Mouse (Mus musculus) erythroblast, embryonic 14.5 days (primary cell): ENCODE measurements at regions not wholly inside any gene's neighbourhood (a gene's known extent, or its start where the extent isn't known, plus 50 kb on each side); places are given as distances from the start of the nearest gene placed in this dataset.

Experiments
- H3K27me3 ChIP-seq: 2 replicates; pipeline ENCODE4 v1.6.1; 2012; ENCODE audit warnings: inconsistent platforms; ENCODE audit not compliant: control insufficient read depth
- H3K36me3 ChIP-seq: 2 replicates; pipeline ENCODE4 v1.6.1; 2012; ENCODE audit warnings: mild to moderate bottlenecking, inconsistent platforms; ENCODE audit not compliant: control insufficient read depth
- H3K4me1 ChIP-seq: 2 replicates; pipeline ENCODE4 v1.6.1; 2012; ENCODE audit warnings: inconsistent platforms; ENCODE audit not compliant: control insufficient read depth
- H3K4me3 ChIP-seq: replicated peaks from 2 replicates; pipeline ENCODE3; 2012; ENCODE audit warnings: moderate library complexity, mild to moderate bottlenecking, inconsistent platforms
- H3K9me3 ChIP-seq: 2 replicates; pipeline ENCODE4 v1.6.1; 2012; ENCODE audit warnings: low read length, inconsistent platforms, mixed read lengths; ENCODE audit not compliant: control insufficient read depth
- GATA1 ChIP-seq: IDR thresholded peaks from 2 replicates; pipeline ENCODE4 v1.6.1; 2012; ENCODE audit warnings: low read length, inconsistent platforms, mixed read lengths
- TAL1 ChIP-seq: IDR thresholded peaks from 3 replicates; pipeline ENCODE4 v1.6.1; 2012; ENCODE audit warnings: low read length, inconsistent platforms, mixed read lengths

DNA sequence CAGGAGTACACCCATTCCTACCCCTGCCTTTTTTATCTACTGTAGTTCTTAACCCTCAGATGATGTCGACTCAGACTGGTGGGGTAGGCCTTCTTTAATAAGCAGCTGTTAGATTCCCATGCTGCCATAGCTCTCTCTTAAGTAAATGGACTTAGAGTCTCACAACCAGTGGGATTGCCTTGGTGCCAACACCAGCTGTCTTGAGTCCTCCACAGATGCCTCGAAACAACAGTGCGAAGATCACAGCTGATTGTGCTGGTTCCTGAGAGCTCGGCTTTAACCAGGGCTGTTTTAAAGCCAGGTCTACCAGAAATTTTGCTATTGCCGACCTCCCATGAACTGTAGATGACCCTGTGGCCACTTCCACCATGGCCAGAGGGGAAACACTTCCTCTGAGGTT is 189.4 kb downstream of the Gm12728 start:
- no peaks in the 10 kb centered on the region for H3K36me3 ChIP-seq
- no peaks in the 10 kb centered on the region for H3K9me3 ChIP-seq
- TF ChIP-seq TAL1 (no peak), GATA1 (no peak)
- no peaks in the 10 kb centered on the region for H3K27me3 ChIP-seq
- H3K4me3 ChIP-seq, result no peak overlapping the region
- H3K4me1 ChIP-seq, result no peaks in the 10 kb centered on the region

DNA sequence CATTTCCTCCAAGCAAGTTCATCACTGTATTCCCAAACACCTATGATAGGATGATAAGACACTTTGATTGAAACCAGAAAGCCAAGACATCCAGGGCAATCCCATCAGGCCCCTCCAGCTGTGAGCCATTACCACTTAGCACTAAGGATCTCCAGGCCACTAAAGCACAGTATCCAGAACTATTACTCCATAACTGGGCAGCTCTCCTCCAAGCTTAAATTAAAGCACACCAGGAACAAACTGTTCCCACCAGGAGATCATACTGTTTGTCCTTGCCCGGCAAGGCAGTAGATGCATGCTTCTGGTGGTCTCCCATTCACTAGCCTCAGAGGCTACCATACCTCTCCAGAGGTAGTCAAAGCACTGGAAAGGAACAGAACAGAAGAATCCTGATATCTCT is 193.3 kb downstream of the Gm12728 start:
- H3K9me3 ChIP-seq, result no peaks in the 10 kb centered on the region

DNA sequence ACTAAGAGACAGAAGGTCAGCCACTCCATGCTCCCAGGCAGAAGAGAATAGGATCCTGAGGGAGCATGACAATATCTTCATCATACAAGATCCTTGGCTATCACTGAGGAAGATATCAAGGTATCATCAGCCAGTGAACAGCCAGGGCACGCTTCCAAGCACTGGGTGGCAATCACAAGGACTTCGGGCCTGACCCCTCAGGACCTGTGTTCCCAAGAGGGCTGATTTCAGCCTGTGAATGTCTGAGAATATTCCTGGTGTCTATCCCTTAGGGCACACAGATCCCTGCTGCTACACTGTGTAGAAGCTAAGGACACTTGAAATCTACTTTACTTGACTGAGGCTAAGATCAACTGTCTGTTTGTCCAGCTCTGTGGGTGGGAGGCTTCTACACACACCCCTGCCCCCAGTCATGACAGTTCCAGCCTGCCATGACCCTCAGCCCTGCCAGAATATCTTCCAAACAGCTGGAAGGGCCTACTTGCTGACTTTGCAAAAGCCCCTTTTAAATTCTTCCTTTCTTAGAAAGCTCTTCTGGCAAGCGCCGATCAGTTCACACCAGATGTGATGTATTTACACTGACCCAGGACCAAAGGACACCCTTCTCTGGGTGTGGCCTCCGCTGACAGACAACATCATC is 198.4 kb downstream of the Gm12728 start:
- Histone ChIP-seq H3K27me3 (no peaks in the 10 kb centered on the region), H3K36me3 (no peaks in the 10 kb centered on the region), H3K9me3 (no peaks in the 10 kb centered on the region), H3K4me1 (no peaks in the 10 kb centered on the region), H3K4me3 (no peak overlapping the region)
- TF ChIP-seq GATA1 (no peak), TAL1 (no peak)

More for the DNA sequence above, 193.3 kb downstream of the Gm12728 start:
- no peaks in the 10 kb centered on the region for H3K4me1 ChIP-seq
- no peaks in the 10 kb centered on the region for H3K27me3 ChIP-seq
- H3K4me3 ChIP-seq, result no peak overlapping the region
- H3K36me3 ChIP-seq, result no peaks in the 10 kb centered on the region
- TF ChIP-seq TAL1 (no peak), GATA1 (no peak)

DNA sequence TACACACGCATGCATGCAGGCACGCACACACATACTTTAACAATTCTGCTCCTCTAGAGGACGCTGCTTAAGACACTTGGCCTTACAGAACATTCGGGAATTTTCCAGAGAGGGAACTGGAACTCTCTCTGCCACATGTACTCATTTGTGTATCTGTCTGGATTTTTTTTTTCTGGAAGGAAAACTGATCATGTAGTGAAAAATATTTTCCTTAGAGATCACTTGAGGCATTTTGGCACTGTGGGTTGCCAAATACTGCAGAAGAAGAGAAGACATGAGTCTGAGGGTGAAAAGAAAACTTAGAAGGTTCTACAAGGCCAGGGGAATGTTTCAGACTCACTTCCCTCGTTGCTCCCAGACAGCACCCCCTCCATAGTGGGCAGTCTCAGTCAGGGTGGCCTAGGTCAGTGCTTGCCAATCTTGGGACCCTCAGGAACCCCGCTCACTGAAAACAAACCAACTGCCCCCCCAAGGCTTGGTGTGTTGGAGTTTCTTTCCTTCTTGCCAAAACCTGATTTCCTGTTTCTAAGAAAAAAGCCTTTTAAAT is 203.0 kb downstream of the Gm12728 start:
- no peaks in the 10 kb centered on the region for H3K4me1 ChIP-seq
- H3K9me3 ChIP-seq, result no peaks in the 10 kb centered on the region
- H3K36me3 ChIP-seq, result no peaks in the 10 kb centered on the region
- H3K27me3 ChIP-seq, result no peaks in the 10 kb centered on the region
- TF ChIP-seq TAL1 (no peak), GATA1 (no peak)
- H3K4me3 ChIP-seq, result no peak overlapping the region

DNA sequence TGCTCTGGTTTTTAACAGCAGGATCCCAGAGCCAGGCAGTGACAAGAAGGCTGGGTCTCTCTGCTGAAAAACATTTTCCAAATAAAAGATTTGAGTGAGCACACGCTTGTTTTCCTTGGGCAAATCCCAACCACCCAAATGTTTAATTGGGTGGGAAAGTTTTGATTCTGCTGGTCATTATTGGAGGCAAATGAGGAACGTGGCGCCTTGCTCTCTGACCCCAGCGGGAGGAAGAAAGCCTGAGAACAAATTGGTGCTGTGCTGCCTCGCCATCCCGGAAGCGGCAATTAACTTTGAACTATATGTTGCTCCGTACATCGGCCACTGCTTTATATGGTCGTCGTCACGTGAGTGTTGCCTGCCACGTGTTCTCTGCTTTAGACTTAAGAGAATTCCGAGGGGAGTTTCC is 204.7 kb downstream of the Gm12728 start:
- Histone ChIP-seq H3K36me3 (no peaks in the 10 kb centered on the region), H3K27me3 (no peaks in the 10 kb centered on the region), H3K4me1 (no peaks in the 10 kb centered on the region), H3K9me3 (no peaks in the 10 kb centered on the region), H3K4me3 (no peak overlapping the region)
- TF ChIP-seq GATA1, result no peak
- TF ChIP-seq TAL1, result no peak

DNA sequence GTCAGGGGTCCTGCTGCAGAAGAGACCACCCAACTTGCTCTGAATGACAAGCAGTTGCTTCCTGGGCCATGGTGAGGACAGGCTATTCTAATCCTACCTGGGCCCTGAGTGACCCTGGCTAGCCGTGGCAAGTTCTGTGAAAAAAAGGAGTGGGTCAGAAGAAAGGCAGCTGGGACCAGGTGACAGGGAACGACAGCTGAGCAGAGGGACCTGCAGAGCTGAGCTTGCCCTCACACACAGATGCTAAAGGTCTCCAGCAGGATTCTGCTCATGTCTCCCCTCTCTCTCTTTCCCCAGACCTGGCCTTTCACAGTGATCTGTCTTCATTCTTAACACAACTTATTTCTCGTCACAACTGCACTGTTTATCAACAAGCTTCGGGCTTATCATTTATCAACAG is 206.4 kb downstream of the Gm12728 start:
- Histone ChIP-seq H3K36me3 (no peaks in the 10 kb centered on the region), H3K4me3 (no peak overlapping the region), H3K4me1 (no peaks in the 10 kb centered on the region), H3K9me3 (no peaks in the 10 kb centered on the region), H3K27me3 (no peaks in the 10 kb centered on the region)
- TF ChIP-seq GATA1 (no peak), TAL1 (no peak)

DNA sequence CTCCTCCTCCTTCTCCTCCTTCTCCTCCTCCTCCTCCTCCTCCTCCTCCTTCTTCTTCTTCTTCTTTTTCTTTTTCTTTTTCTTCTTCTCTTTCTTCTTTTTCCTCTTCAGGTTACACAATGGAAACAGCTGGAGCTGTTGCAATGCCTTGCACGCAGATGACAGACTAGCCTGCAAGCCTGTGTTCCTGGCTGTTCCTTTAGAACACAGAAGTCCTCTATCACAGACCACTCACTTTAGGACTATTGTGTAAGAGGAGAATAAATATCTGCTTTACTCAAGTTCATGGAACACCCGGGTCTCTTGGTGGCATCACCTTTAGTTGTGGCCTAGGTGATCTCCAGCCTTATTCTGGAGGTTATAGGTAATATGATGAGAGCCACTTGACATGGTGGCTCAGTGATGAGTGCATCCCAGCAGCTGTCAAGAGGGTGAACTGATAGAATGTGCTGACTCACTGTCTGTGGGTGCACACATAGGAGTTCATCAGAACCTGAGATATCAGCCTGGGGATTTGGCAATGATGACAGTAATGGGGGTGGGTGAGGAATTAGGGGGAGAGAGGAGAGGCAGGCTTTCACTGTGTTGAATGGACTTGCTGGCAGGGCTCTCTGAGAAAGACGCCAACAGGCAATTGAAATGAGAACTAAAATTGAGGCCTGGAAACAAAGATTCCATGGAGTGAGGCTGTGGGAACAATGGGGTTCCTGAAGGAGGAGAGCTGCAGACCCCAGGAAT is 207.4 kb downstream of the Gm12728 start:
- no peaks in the 10 kb centered on the region for H3K4me1 ChIP-seq
- H3K9me3 ChIP-seq, result no peaks in the 10 kb centered on the region
- no peaks in the 10 kb centered on the region for H3K27me3 ChIP-seq
- no peaks in the 10 kb centered on the region for H3K36me3 ChIP-seq
- TF ChIP-seq TAL1 (no peak), GATA1 (no peak)
- no peak overlapping the region for H3K4me3 ChIP-seq

DNA sequence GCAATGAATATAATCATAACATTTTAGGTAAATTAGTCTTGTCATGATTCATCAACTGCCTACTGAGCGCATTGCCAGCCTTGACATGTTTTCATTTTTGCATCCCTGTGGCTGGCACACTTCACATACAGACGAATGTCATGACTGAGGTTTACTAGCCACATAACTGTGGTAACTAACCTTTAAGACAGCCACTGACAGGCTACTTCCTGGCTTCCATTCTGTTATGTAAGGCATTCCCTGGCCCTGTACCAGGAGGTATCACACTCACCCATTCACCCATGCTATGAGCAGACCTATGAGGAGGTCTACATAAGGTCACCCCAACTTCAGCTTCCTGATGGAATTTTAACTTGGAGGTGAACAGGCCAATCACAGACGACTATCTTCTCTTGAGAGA is 212.8 kb downstream of the Gm12728 start:
- TF ChIP-seq TAL1 (no peak), GATA1 (no peak)
- Histone ChIP-seq H3K36me3 (no peaks in the 10 kb centered on the region), H3K9me3 (no peaks in the 10 kb centered on the region), H3K27me3 (no peaks in the 10 kb centered on the region), H3K4me1 (no peaks in the 10 kb centered on the region), H3K4me3 (no peak overlapping the region)

DNA sequence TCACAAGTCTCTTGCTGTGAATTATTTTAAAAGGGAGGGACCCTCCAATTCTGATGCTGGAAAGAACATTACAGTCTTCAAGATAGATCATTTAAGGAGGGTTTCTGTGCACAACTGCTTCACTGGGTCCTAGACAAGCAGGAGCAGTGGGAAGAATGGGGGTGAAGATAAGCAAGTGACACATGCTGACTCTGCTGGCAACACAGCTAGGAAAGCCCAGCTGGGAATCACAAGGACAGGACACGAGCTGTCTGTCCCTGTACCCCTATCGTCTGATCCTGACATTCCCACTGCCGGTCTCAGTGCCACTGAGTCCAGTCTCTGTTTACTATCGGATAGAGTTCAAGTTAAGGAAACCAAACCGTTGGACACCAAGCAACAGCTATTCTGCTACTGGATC is 216.3 kb downstream of the Gm12728 start:
- no peaks in the 10 kb centered on the region for H3K36me3 ChIP-seq
- no peaks in the 10 kb centered on the region for H3K9me3 ChIP-seq
- TF ChIP-seq TAL1 (no peak), GATA1 (no peak)
- no peak overlapping the region for H3K4me3 ChIP-seq
- H3K27me3 ChIP-seq, result no peaks in the 10 kb centered on the region
- no peaks in the 10 kb centered on the region for H3K4me1 ChIP-seq
